Mouse (Mus musculus) CH12.LX (cell line): ENCODE measurements around the gene Ikzf2.

Source experiments
- CTCF ChIP-seq, 2 experiments: IDR thresholded peaks in 1 of 2; conservative IDR thresholded peaks in 1 of 2; 2 replicates each; pipeline ENCODE4 v1.5.1; 2011 to 2012; ENCODE audit warnings: low read depth in 2 of 2, low read length in 2 of 2, improper control_type of control experiment in 1 of 2, inconsistent platforms in 1 of 2, mild to moderate bottlenecking in 1 of 2, moderate library complexity in 1 of 2
- KAT2A ChIP-seq: IDR thresholded peaks from 2 replicates; pipeline ENCODE4 v1.6.1; 2012; ENCODE audit warnings: low read length, improper control_type of control experiment, inconsistent platforms; ENCODE audit not compliant: insufficient replicate concordance
- MAFK ChIP-seq: IDR thresholded peaks from 2 replicates; pipeline ENCODE4 v1.6.1; 2011; ENCODE audit warnings: low read length, improper control_type of control experiment; ENCODE audit not compliant: insufficient replicate concordance
- MAZ ChIP-seq: IDR thresholded peaks from 2 replicates; pipeline ENCODE4 v1.6.1; 2012; ENCODE audit warnings: low read depth, mild to moderate bottlenecking, inconsistent platforms, low read length, improper control_type of control experiment, moderate library complexity
- MXI1 ChIP-seq: IDR thresholded peaks from 2 replicates; pipeline ENCODE4 v1.6.1; 2011; ENCODE audit warnings: mild to moderate bottlenecking, low read depth, low read length, improper control_type of control experiment
- POLR2A ChIP-seq: IDR thresholded peaks from 2 replicates; pipeline ENCODE4 v1.6.1; 2011; ENCODE audit warnings: low read depth, mild to moderate bottlenecking, improper control_type of control experiment, low read length
- POLR2AphosphoS2 ChIP-seq: IDR thresholded peaks from 2 replicates; pipeline ENCODE4 v1.6.1; 2011; ENCODE audit warnings: low read depth, low read length, improper control_type of control experiment
- RAD21 ChIP-seq: IDR thresholded peaks from 2 replicates; pipeline ENCODE4 v1.6.1; 2011; ENCODE audit warnings: low read depth, mild to moderate bottlenecking, low read length, improper control_type of control experiment, moderate library complexity
- TBP ChIP-seq: conservative IDR thresholded peaks from 2 replicates; pipeline ENCODE4 v1.6.1; 2011; ENCODE audit warnings: low read depth, low read length, improper control_type of control experiment
- TCF12 ChIP-seq: IDR thresholded peaks from 2 replicates; pipeline ENCODE4 v1.6.1; 2014; ENCODE audit warnings: low read depth, mild to moderate bottlenecking, inconsistent platforms, low read length, improper control_type of control experiment
- UBTF ChIP-seq: IDR thresholded peaks from 2 replicates; pipeline ENCODE4 v1.6.1; 2012; ENCODE audit warnings: low read depth, mild to moderate bottlenecking, inconsistent platforms, low read length, improper control_type of control experiment, moderate library complexity
- USF1 ChIP-seq: IDR thresholded peaks from 2 replicates; pipeline ENCODE4 v1.6.1; 2014; ENCODE audit warnings: low read depth, mild to moderate bottlenecking, inconsistent platforms, low read length, improper control_type of control experiment
- ZC3H11A ChIP-seq: IDR thresholded peaks from 2 replicates; pipeline ENCODE4 v1.6.1; 2012; ENCODE audit warnings: low read depth, mild to moderate bottlenecking, inconsistent platforms, low read length, improper control_type of control experiment
- ZMIZ1 ChIP-seq: IDR thresholded peaks from 2 replicates; pipeline ENCODE4 v1.6.1; 2012; ENCODE audit warnings: low read depth, mild to moderate bottlenecking, inconsistent platforms, low read length, improper control_type of control experiment

DNA sequence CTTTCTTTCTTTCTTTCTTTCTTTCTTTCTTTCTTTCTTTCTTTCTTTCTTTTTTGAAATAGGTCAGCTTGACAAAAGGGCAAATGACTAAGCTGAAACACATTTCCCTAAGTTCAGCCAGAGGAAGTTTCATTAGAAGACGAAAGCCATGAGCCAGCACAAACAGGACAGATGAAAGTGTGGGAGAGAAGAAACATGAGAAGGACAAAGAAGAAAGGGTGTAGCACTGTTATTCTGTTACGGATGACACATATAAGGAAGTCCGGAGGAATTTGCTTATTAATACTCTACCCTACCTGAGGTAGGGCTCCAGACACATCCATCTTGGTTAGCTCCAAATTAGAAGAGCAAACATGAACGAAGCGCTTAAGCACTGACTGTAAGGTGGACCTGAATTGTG, 31.7 kb downstream of the Ikzf2 start:
- no peak for TF ChIP-seq UBTF
- TF ChIP-seq ZC3H11A = no peak
- no peak for TF ChIP-seq POLR2A
- no peak for TF ChIP-seq CTCF (conservative IDR thresholded peaks at IDR 0.05 in 1 of 2, IDR thresholded peaks at IDR 0.05 in 1 of 2; ENCODE audit: low read depth in 2 of 2, low read length in 2 of 2)
- no peak for TF ChIP-seq MAZ
- no peak for TF ChIP-seq MXI1
- TF ChIP-seq RAD21 = no peak
- TF ChIP-seq TCF12 = no peak
- TF ChIP-seq MAFK = no peak
- no peak for TF ChIP-seq TBP
- no peak for TF ChIP-seq ZMIZ1
- TF ChIP-seq POLR2AphosphoS2 = no peak
- no peak for TF ChIP-seq KAT2A
- TF ChIP-seq USF1 = no peak
